Mouse (Mus musculus) stomach, postnatal 0 days (tissue): ENCODE data around the gene Krt34. TPM values are rescaled to one million over a fixed set of nuclear protein-coding genes. Genes with fewer than 3 reads are reported as not detected.

Source experiments
- ATAC-seq: fragments of 200-750 bp; cut with Nextera tagmentation; 2 replicates; pipeline ENCODE4 v1.8.0; 2017; ENCODE audit not compliant: low FRiP score, low TSS enrichment
- DNase-seq: peaks from one replicate; pipeline ENCODE4 v3.0.0-alpha.2; 2016; ENCODE audit warnings: low spot score
- H3K27ac ChIP-seq: fragments of 300-500 bp; sonication (generic); replicated peaks from 2 replicates; pipeline ENCODE4 v1.5.1; 2014; ENCODE audit warnings: mild to moderate bottlenecking, control low read depth
- H3K27me3 ChIP-seq: fragments of 300-500 bp; sonication (generic); 2 replicates; pipeline ENCODE4 v1.6.1; 2014; ENCODE audit warnings: low read length; ENCODE audit not compliant: control insufficient read depth, insufficient read depth
- H3K36me3 ChIP-seq: fragments of 300-500 bp; sonication (generic); 2 replicates; pipeline ENCODE4 v1.6.1; 2014; ENCODE audit warnings: low read length, mixed read lengths; ENCODE audit not compliant: control insufficient read depth, insufficient read depth
- H3K4me1 ChIP-seq: fragments of 300-500 bp; sonication (generic); replicated peaks from 2 replicates; pipeline ENCODE4 v1.6.1; 2014; ENCODE audit warnings: antibody characterized with exemption; ENCODE audit not compliant: control insufficient read depth, insufficient read depth
- H3K4me2 ChIP-seq: fragments of 300-500 bp; sonication (generic); replicated peaks from 2 replicates; pipeline ENCODE4 v1.6.1; 2014; ENCODE audit warnings: low read depth, mild to moderate bottlenecking, control low read depth, moderate library complexity
- H3K4me3 ChIP-seq: fragments of 300-500 bp; sonication (generic); 2 replicates; pipeline ENCODE4 v1.5.1; 2014; ENCODE audit warnings: low read depth, low read length, control low read depth
- H3K9ac ChIP-seq: fragments of 300-500 bp; sonication (generic); 2 replicates; pipeline ENCODE4 v1.6.1; 2014; ENCODE audit warnings: mild to moderate bottlenecking, low read length, control low read depth, mixed read lengths
- H3K9me3 ChIP-seq: fragments of 300-500 bp; sonication (generic); 2 replicates; pipeline ENCODE4 v1.6.1; 2016; ENCODE audit warnings: low read length; ENCODE audit not compliant: control insufficient read depth
- CTCF ChIP-seq: IDR thresholded peaks from 2 replicates; pipeline ENCODE4 v1.5.1; 2016; ENCODE audit warnings: antibody characterized with exemption, low read depth, mild to moderate bottlenecking, moderate library complexity
- EP300 ChIP-seq: optimal IDR thresholded peaks from 2 replicates; pipeline ENCODE3; 2016; ENCODE audit warnings: antibody characterized with exemption
- WGBS: fragments of 180-500 bp; shearing (Covaris S2); extraction: QIAGEN DNeasy Blood & Tissue Kit; methylation state at CpG from one replicate; pipeline ENCODE4 v1.1.7; 2014; 5-methylcytosine and 5-hydroxymethylcytosine counted together
- polyA plus RNA-seq: library from polyadenylated mRNA; unstranded; fragments of >200 nt; fragmentation: Nextera tagmentation; extraction: Ambion mirVana; gene quantifications from 2 replicates; pipeline ENCODE4 v1.2.1, GENCODE M21; 2015

The Krt34 gene
- polyA plus RNA-seq = 0.99 and 1.0 TPM in 2 replicates

GRCm38 (mm10) chr11:100041454-100041853 lies at the start of gene Krt34:
Krt34 (minus strand) TSS chr11:100041554.
- Histone ChIP-seq H3K27ac (no peak within 1 kb of the TSS), H3K9me3 (no peaks in the 10 kb centered on the region), H3K9ac (no peak within 1 kb of the TSS), H3K27me3 (no peaks in the 10 kb centered on the region), H3K36me3 (no peaks in the 10 kb centered on the region), H3K4me2 (no peak within 1 kb of the TSS), H3K4me1 (no peaks in the 10 kb centered on the region), H3K4me3 (no peak within 1 kb of the TSS)
- DNase-seq (no peak), ATAC-seq (no peak)
- WGBS = 86% methylated on average over 6 of the region's 6 CpGs
- TF ChIP-seq CTCF (no peak), EP300 (no peak)

DNA sequence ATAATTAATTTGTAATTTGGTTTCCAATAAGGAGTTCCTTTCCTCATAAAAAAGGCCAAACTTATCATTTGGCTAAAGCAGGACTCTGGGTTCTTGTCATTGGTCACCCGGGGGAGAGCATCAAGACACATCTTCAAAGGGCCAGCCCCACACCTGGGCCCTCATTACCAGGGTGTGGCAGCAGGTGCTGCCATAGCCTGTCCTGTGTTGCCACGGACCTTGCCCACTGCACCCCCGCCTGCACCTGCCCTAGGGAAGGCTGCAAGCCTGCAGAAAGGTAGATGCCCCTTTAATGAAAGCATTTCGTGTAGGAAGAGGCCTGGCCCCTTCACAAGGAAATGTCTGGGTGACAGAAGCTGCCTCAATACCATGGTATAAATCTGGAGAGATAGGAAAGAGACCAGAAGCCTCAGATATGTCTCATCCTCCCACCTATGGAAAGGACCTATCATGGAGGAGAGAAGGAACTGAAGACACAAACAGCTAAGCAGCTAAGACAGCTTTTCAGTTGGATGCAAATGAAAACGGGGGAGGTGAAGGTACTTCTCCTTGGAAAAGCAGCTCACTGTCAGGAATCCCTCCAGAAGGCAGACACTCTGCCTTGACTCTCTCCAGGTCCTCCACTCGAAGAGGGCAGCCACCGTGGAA lies 47.1 kb upstream of the Krt34 start:
- no peak for ATAC-seq
- H3K9ac ChIP-seq = no peak overlapping the region
- TF ChIP-seq EP300 (no peak), CTCF (no peak)
- DNase-seq = no peak
- no peaks in the 10 kb centered on the region for H3K9me3 ChIP-seq
- 62% methylated on average over 7 of the region's 7 CpGs for WGBS
- no peak overlapping the region for H3K4me2 ChIP-seq
- H3K27ac ChIP-seq = no peak overlapping the region
- no peak overlapping the region for H3K4me3 ChIP-seq
- H3K36me3 ChIP-seq = no peaks in the 10 kb centered on the region
- no peaks in the 10 kb centered on the region for H3K27me3 ChIP-seq
- H3K4me1 ChIP-seq = no peaks in the 10 kb centered on the region

DNA sequence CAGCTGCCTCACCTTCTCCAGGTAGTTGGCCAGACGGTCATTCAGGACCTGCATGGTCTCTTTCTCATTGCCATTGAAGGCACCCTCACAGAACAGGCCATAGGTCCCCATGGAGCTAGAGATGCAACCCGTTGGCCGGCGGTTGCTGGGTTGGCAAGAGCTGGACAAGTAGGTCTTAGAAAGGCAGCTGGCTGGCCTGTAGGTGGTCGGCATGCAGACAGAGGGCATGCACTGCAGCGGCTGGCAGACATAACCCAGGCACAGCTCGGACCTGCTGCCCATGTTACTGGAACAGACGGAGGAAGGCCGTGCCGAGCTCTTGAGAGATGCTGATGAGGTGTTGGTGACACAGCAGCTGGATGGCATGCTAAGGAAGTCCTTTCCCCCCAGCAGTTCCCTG lies 46.5 kb upstream of the Krt34 start, which contains the start of gene Krt32:
TSS of gene Krt32 (minus strand) at position 366 of the 400 bp plus-strand sequence.
- Histone ChIP-seq H3K9me3 (no peaks in the 10 kb centered on the region), H3K4me1 (no peaks in the 10 kb centered on the region), H3K4me2 (no peak within 1 kb of the TSS), H3K4me3 (no peak within 1 kb of the TSS), H3K27ac (no peak within 1 kb of the TSS), H3K27me3 (no peaks in the 10 kb centered on the region), H3K36me3 (no peaks in the 10 kb centered on the region), H3K9ac (no peak within 1 kb of the TSS)
- DNase-seq = no peak
- no peak for ATAC-seq
- WGBS = 94% methylated on average over 10 of the region's 10 CpGs
- TF ChIP-seq EP300 = no peak

- Histone ChIP-seq H3K27ac (no peak overlapping the region), H3K9me3 (no peaks in the 10 kb centered on the region), H3K4me1 (peaks cover 2% of the 10 kb centered on the region; the same call in 1 of the 2 replicates), H3K36me3 (no peaks in the 10 kb centered on the region), H3K4me3 (no peak overlapping the region), H3K27me3 (no peaks in the 10 kb centered on the region), H3K4me2 (no peak overlapping the region), H3K9ac (no peak overlapping the region)
- DNase-seq = no peak
- ATAC-seq = peak; percentile 73; the same call in 1 of the 2 replicates
- 29% methylated on average over 1 of the region's 1 CpGs for WGBS
- peak; percentile 85 for TF ChIP-seq EP300
- no peak for TF ChIP-seq CTCF
These were observed 32.5 kb upstream of the Krt34 start for GRCm38 (mm10) chr11:100073873-100074272.

GRCm38 (mm10) chr11:100067293-100068036 lies 26.1 kb upstream of the Krt34 start:
- Histone ChIP-seq H3K27me3 (no peaks in the 10 kb centered on the region), H3K27ac (peak overlapping the region; percentile 65), H3K9ac (no peak overlapping the region), H3K4me3 (no peak overlapping the region), H3K4me1 (no peaks in the 10 kb centered on the region), H3K36me3 (no peaks in the 10 kb centered on the region), H3K4me2 (no peak overlapping the region), H3K9me3 (no peaks in the 10 kb centered on the region)
- 48% methylated on average over 17 of the region's 17 CpGs for WGBS
- peak; percentile 64 for DNase-seq
- TF ChIP-seq CTCF = peak; percentile 64
- TF ChIP-seq EP300 = peak; percentile 57
- ATAC-seq = peak; percentile 91
